Mouse (Mus musculus): ENCODE measurements at regions not wholly inside any gene's neighbourhood (a gene's known extent, or its start where the extent isn't known, plus 50 kb on each side); places are given as distances from the start of the nearest gene placed in this dataset.

DNA sequence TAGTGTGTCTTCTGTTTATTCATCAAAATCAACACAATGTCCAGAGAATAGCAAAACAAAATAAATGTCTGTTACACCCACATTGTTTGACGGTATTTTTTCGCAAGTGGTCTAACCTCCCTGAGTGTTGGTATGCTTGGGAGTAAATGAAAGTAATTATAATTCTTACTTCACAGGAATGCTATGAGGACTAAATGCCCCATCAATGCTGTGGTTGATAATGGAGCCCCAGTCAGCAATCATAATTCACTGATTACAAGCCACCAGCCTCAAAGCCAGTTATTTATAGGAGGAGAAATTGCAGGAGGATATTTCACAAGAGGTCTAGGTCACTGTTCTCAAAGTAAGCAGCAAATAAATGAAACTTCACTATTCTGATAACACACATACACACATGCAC lies 129.6 kb upstream of the Hand2 start:
- no peak for TF ChIP-seq MAZ (IDR thresholded peaks at IDR 0.05; ENCODE audit: low read depth, low read length)
- no peak for TF ChIP-seq SMC3 (IDR thresholded peaks at IDR 0.05; ENCODE audit: low read depth, low read length)
- TF ChIP-seq NELFE (IDR thresholded peaks at IDR 0.05; ENCODE audit: low read depth, low read length): no peak
- TF ChIP-seq CTCF (conservative IDR thresholded peaks at IDR 0.05 in 1 of 2, IDR thresholded peaks at IDR 0.05 in 1 of 2; ENCODE audit: low read depth in 2 of 2, low read length in 2 of 2): no peak
- TF ChIP-seq JUN (IDR thresholded peaks at IDR 0.05; ENCODE audit: insufficient read depth, low read depth, low read length): no peak
- TF ChIP-seq UBTF (IDR thresholded peaks at IDR 0.05; ENCODE audit: low read depth, low read length): no peak
